Mouse (Mus musculus) intestine, postnatal 0 days (tissue): ENCODE results near the gene Syt15. TPM values are rescaled to one million over a fixed set of nuclear protein-coding genes. Genes with fewer than 3 reads are reported as not detected.
"Not testable (repeated sequence)": the region's sequence is repeated elsewhere in the genome, so short reads cannot be mapped to it uniquely, and the experiment has no call there.

Source experiments
- ATAC-seq: fragments of 200-750 bp; cut with Nextera tagmentation; 2 replicates; pipeline ENCODE4 v1.8.0; 2017; ENCODE audit warnings: mild to moderate bottlenecking, moderate TSS enrichment, moderate library complexity
- H3K27ac ChIP-seq: fragments of 300-500 bp; sonication (generic); 2 replicates; pipeline ENCODE4 v1.5.1; 2014; ENCODE audit warnings: mild to moderate bottlenecking, low read depth, low read length, moderate library complexity
- H3K27me3 ChIP-seq: fragments of 300-500 bp; sonication (generic); replicated peaks from 2 replicates; pipeline ENCODE4 v1.6.1; 2014; ENCODE audit warnings: low read length, mixed read lengths; ENCODE audit not compliant: control insufficient read depth, insufficient read depth
- H3K36me3 ChIP-seq: fragments of 300-500 bp; sonication (generic); 2 replicates; pipeline ENCODE4 v1.6.1; 2014; ENCODE audit warnings: mild to moderate bottlenecking, moderate library complexity; ENCODE audit not compliant: control insufficient read depth, insufficient read depth
- H3K4me1 ChIP-seq: fragments of 300-500 bp; sonication (generic); replicated peaks from 2 replicates; pipeline ENCODE4 v1.6.1; 2014; ENCODE audit warnings: antibody characterized with exemption, low read length, mixed read lengths; ENCODE audit not compliant: control insufficient read depth, insufficient read depth
- H3K4me2 ChIP-seq: fragments of 300-500 bp; sonication (generic); replicated peaks from 2 replicates; pipeline ENCODE4 v1.6.1; 2014; ENCODE audit warnings: low read depth, mild to moderate bottlenecking, moderate library complexity
- H3K4me3 ChIP-seq: fragments of 300-500 bp; sonication (generic); 2 replicates; pipeline ENCODE4 v1.5.1; 2014; ENCODE audit warnings: low read depth, low read length
- H3K9ac ChIP-seq: fragments of 300-500 bp; sonication (generic); 2 replicates; pipeline ENCODE4 v1.6.1; 2014; ENCODE audit warnings: mild to moderate bottlenecking, low read depth, low read length
- H3K9me3 ChIP-seq: fragments of 300-500 bp; sonication (generic); 2 replicates; pipeline ENCODE4 v1.6.1; 2016; ENCODE audit warnings: mixed run types; ENCODE audit not compliant: control insufficient read depth
- CTCF ChIP-seq: sonication (generic); IDR thresholded peaks from 2 replicates; pipeline ENCODE4 v1.5.1; 2016; ENCODE audit warnings: low read depth, mild to moderate bottlenecking, control low read depth, antibody characterized with exemption, moderate library complexity
- WGBS: fragments of 180-500 bp; shearing (Covaris S2); extraction: QIAGEN DNeasy Blood & Tissue Kit; methylation state at CpG from one replicate; pipeline ENCODE4 v1.1.7; 2014; 5-methylcytosine and 5-hydroxymethylcytosine counted together
- polyA plus RNA-seq: library from polyadenylated mRNA; unstranded; fragments of >200 nt; fragmentation: Nextera tagmentation; extraction: Ambion mirVana; gene quantifications from 2 replicates; pipeline ENCODE4 v1.2.1, GENCODE M21; 2015

The Syt15 gene
- polyA plus RNA-seq, 1 experiment from 2014 or later, result 1.0 TPM

DNA sequence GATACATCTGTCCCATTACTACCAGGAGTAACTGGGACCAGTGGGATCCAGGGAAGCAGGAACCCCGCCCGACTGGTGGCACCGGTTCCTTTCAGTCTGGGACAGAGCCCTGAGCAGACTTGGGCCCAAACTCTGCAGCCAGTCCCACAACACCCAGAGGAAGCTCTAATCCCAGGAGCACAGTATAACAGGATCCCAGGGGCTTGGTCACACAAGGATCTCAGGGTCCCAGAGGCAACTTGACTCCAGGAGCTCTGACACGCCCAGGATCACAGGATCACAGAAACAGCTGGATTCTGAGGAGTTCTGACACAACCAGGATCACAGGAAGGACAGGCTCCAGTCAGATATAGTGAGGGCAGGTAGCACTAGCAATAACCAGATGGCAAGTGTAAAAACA is 33.9 kb downstream of the Syt15 start:
- Histone ChIP-seq H3K4me1 (no peaks in the 10 kb centered on the region), H3K27me3 (no peaks in the 10 kb centered on the region), H3K4me3 (no peak overlapping the region), H3K36me3 (no peaks in the 10 kb centered on the region), H3K27ac (no peak overlapping the region), H3K9ac (no peak overlapping the region), H3K4me2 (no peak overlapping the region), H3K9me3 (no peaks in the 10 kb centered on the region)
- 75% methylated on average over 4 of the region's 4 CpGs for WGBS
- ATAC-seq, result no peak
- TF ChIP-seq CTCF, result no peak

DNA sequence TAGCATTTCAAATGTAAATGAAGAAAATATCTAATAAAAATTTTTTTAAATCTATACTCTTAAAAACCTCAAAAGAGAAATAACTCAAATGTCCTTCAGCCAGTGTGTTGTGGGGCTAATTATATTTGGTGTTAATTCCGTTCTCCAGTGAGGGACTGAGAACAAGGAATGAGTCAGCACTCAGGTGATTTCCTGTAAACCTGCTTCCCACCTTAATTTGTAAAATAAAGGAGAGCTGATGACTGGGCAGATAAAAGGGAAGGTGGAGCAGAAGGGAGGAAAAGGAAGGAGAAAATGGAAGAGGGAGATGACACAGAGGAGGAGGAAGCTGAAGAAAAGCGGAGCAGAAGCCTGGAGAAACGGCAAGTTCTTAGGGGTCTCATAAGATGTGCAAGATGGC is 39.1 kb downstream of the Syt15 start:
- WGBS, result 77% methylated on average over 3 of the region's 3 CpGs
- not testable (repeated sequence) for H3K27me3 ChIP-seq, H3K9me3 ChIP-seq, ATAC-seq, H3K9ac ChIP-seq, H3K4me1 ChIP-seq, H3K36me3 ChIP-seq, H3K4me2 ChIP-seq, H3K4me3 ChIP-seq, H3K27ac ChIP-seq

DNA sequence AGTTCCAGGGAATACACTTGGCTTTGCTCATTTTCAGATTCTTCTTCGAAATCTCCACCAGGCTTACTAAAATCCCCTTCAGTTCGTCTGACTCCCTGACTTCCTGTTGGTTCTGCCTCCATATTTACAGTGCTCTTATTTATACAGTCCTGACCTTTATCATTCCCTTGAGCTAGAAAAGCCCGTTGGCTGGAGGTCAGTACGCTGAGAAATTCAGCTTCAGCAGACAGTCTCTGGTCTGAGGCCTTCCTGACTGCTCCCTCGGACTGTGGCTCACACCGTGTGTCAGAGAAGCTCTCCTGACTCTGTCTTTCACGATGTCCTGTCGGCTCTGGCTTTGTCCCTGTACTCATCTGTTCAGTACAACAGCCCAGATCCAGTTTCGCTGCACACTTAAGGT is 48.7 kb downstream of the Syt15 start:
- Histone ChIP-seq H3K27ac (no peak overlapping the region), H3K36me3 (no peaks in the 10 kb centered on the region), H3K4me2 (no peak overlapping the region), H3K4me3 (no peak overlapping the region), H3K9ac (no peak overlapping the region), H3K27me3 (no peaks in the 10 kb centered on the region), H3K4me1 (no peaks in the 10 kb centered on the region), H3K9me3 (no peaks in the 10 kb centered on the region)
- WGBS, result 51% methylated on average over 9 of the region's 9 CpGs
- TF ChIP-seq CTCF, result no peak
- no peak for ATAC-seq

DNA sequence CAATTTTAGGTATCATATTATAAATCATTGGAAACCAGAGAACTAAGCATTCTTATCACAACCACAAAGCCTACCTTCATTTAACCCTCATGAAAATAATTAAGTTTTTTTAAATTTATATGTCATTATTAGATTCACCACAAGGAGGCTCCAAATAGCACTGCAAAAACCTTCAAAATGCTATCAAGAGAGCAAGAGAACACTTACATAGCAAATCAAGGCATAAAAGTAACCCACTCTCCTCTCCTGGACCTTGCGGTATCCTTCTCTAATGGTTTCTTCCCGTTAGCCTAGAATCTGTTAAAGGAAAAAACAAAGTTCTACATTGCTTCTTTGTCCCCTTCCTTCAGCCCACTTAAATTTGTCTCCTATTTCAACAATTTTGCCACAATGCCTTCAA is 53.9 kb downstream of the Syt15 start:
- WGBS, result 35% methylated on average over 2 of the region's 2 CpGs

DNA sequence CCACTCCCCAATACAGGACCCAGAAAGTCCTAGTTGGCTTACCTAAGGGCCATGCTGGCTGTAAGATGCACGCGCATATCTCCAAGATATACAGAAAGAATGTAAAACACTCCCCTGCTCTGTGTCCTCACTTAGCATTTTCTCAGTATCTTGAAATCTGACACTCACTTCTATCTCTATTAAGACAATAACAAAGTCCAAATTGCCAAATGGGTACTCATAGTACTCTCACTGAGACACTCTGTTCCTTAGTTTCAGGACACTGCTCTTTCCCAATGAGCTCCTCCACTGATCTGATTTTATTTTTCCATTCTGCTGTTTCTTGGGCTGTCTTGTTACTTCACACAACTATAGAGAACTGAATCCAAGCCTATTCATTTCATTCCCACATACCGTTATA is 54.7 kb downstream of the Syt15 start:
- Histone ChIP-seq H3K36me3 (no peaks in the 10 kb centered on the region), H3K9ac (no peak overlapping the region), H3K27me3 (no peaks in the 10 kb centered on the region), H3K27ac (no peak overlapping the region), H3K9me3 (no peaks in the 10 kb centered on the region), H3K4me2 (no peak overlapping the region), H3K4me1 (no peaks in the 10 kb centered on the region), H3K4me3 (no peak overlapping the region)
- no peak for TF ChIP-seq CTCF
- 61% methylated on average over 3 of the region's 3 CpGs for WGBS
- no peak for ATAC-seq

More for the DNA sequence above, 53.9 kb downstream of the Syt15 start:
- H3K9ac ChIP-seq, result no peak overlapping the region
- no peaks in the 10 kb centered on the region for H3K4me1 ChIP-seq
- no peak overlapping the region for H3K27ac ChIP-seq
- ATAC-seq, result no peak
- no peaks in the 10 kb centered on the region for H3K27me3 ChIP-seq
- TF ChIP-seq CTCF, result peak; percentile 76
- no peak overlapping the region for H3K4me3 ChIP-seq
- no peaks in the 10 kb centered on the region for H3K36me3 ChIP-seq
- H3K9me3 ChIP-seq, result no peaks in the 10 kb centered on the region
- no peak overlapping the region for H3K4me2 ChIP-seq

DNA sequence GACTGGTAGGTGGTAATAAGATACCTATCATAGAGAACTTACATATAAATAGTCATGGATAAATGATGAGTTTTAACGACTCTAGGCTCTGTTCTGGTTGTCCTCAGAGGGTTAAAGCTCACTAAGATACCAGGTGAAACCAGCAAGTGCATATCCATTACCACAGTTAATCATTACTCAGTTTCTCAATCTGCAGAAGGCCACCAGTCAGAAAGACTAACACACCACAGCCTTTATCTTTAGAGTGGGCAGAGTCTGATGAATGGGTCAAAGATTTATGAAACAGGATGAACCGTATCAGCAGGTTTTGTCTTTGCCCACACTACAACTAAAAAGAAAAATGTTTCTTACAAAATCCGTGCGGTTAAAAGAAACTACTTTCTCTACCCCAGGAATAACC is 55.8 kb downstream of the Syt15 start:
- Histone ChIP-seq H3K9ac (no peak overlapping the region), H3K4me3 (no peak overlapping the region), H3K9me3 (no peaks in the 10 kb centered on the region), H3K4me1 (no peaks in the 10 kb centered on the region), H3K36me3 (no peaks in the 10 kb centered on the region), H3K27me3 (no peaks in the 10 kb centered on the region), H3K4me2 (no peak overlapping the region), H3K27ac (no peak overlapping the region)
- peak; percentile 94 for ATAC-seq
- 33% methylated on average over 4 of the region's 4 CpGs for WGBS
- no peak for TF ChIP-seq CTCF

DNA sequence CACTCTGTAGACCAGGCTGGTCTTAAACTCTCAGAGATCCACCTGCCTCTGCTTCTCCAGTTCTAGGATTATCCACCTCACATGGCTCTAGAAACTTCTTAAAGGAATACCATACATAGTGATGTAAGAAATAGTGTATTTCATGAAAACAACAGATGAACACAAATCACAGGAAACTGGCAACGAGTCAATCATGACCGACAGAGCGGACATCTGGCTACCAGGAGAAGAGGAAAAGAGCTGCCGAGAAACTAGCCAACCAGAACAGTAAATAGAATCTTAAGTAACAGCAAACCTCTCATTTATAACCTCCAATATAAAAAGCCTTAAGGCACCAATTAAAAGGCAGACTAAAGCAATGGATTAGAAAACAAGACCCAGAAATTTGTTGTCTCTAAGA is 60.3 kb downstream of the Syt15 start:
- no peak for ATAC-seq
- Histone ChIP-seq H3K36me3 (no peaks in the 10 kb centered on the region), H3K9me3 (no peaks in the 10 kb centered on the region), H3K9ac (no peak overlapping the region), H3K4me1 (no peaks in the 10 kb centered on the region), H3K4me3 (no peak overlapping the region), H3K4me2 (no peak overlapping the region), H3K27me3 (no peaks in the 10 kb centered on the region), H3K27ac (no peak overlapping the region)
- 84% methylated on average over 4 of the region's 4 CpGs for WGBS
- no peak for TF ChIP-seq CTCF

Other genes with a start within 250 kb of the Syt15 start
- 0.07 and 0.09 TPM in 2 replicates for gene Zfp488, start 240.8 kb upstream of the Syt15 start, polyA plus RNA-seq
- not detected in 2 replicates for gene Gm30083, start 204.4 kb upstream of the Syt15 start, polyA plus RNA-seq
- gene Gm5460, start 202.8 kb upstream of the Syt15 start, polyA plus RNA-seq, result not detected in 2 replicates
- gene Antxrl, start 166.9 kb upstream of the Syt15 start, polyA plus RNA-seq, result not detected in 2 replicates
- gene Anxa8, start 133.6 kb upstream of the Syt15 start, polyA plus RNA-seq, result 12.1 and 16.9 TPM in 2 replicates
- gene A630023A22Rik, start 116.8 kb upstream of the Syt15 start, polyA plus RNA-seq, result 0.35 and 1.3 TPM in 2 replicates
- gene Npy4r, start 67.1 kb upstream of the Syt15 start, polyA plus RNA-seq, result 0.26 and 0.46 TPM in 2 replicates
- 0.13 and 0.17 TPM in 2 replicates for gene Gprin2, start 17.9 kb upstream of the Syt15 start, polyA plus RNA-seq
- gene Shld2, start 90.9 kb downstream of the Syt15 start, polyA plus RNA-seq, result 3.1 and 3.9 TPM in 2 replicates
- 40.8 TPM in 2 replicates for gene Glud1, start 91.1 kb downstream of the Syt15 start, polyA plus RNA-seq
- gene Fam25c, start 135.8 kb downstream of the Syt15 start, polyA plus RNA-seq, result not detected in 2 replicates
- gene Sncg, start 155.2 kb downstream of the Syt15 start, polyA plus RNA-seq, result 28.9 and 29.3 TPM in 2 replicates
- 5.6 and 5.7 TPM in 2 replicates for gene Mmrn2, start 155.9 kb downstream of the Syt15 start, polyA plus RNA-seq